ENCODE assay signal across 8 mouse cellular contexts in genomic region chr7:111082822-111083732, GRCm38 (mm10). TPM values are rescaled to one million over a fixed set of nuclear protein-coding genes. Genes with fewer than 3 reads are reported as not detected.
DNase-seq lines count a peak whose midpoint lies in the region; ATAC-seq lines count a peak whose summit lies in the region.

Gene Eif4g2 (minus strand): TSS chr7:111083030.

- WGBS in hindbrain, embryonic 14.5 days: under 1% methylated on average over 70 of the region's 70 CpGs

- peak within 1 kb of the TSS; percentile 99 for H3K27ac ChIP-seq in hindbrain, embryonic 14.5 days

- no peaks in the 10 kb centered on the region for H3K9me3 ChIP-seq in hindbrain, embryonic 14.5 days (ENCODE audit: control insufficient read depth, low read length)

- peak within 1 kb of the TSS; percentile 89 for H3K4me2 ChIP-seq in hindbrain, embryonic 14.5 days (replicated peaks)

- peaks cover 35% of the 10 kb centered on the region for H3K36me3 ChIP-seq in hindbrain, embryonic 14.5 days (replicated peaks; ENCODE audit: control insufficient read depth, insufficient read depth)

- H3K27me3 ChIP-seq in hindbrain, embryonic 14.5 days (ENCODE audit: control insufficient read depth, insufficient read depth, low read length): no peaks in the 10 kb centered on the region

- peak; percentile 99 for ATAC-seq in hindbrain, embryonic 14.5 days (ENCODE audit: low FRiP score)

- H3K4me3 ChIP-seq in hindbrain, embryonic 14.5 days (replicated peaks; ENCODE audit: low read length): peak within 1 kb of the TSS; percentile 100

- DNase-seq in R1 (ENCODE audit: low read depth, low spot score): peak; percentile 98
- peak; percentile 99 for DNase-seq in cerebellum, postnatal 25 days
- peak; percentile 98 for DNase-seq in frontal cortex, postnatal 25 days (ENCODE audit: low spot score in 2 of 2)
- DNase-seq in hindbrain, embryonic 14.5 days (ENCODE audit: low spot score): peak; percentile 98
- peak; percentile 99 for DNase-seq in layer of hippocampus, postnatal 36 days
- peak; percentile 99 for DNase-seq in lung, postnatal 36 days
- peak; percentile 99 for DNase-seq in retina, postnatal 1 day
- peak; percentile 93 to 99 for DNase-seq in urinary bladder, adult 18-20 months (ENCODE audit: low spot score in 2 of 2)

- H3K9ac ChIP-seq in hindbrain, embryonic 14.5 days: peak within 1 kb of the TSS; percentile 100

- peaks cover 29% of the 10 kb centered on the region for H3K4me1 ChIP-seq in hindbrain, embryonic 14.5 days (replicated peaks; ENCODE audit: control insufficient read depth, insufficient read depth, low read length)

RNA-seq across cellular contexts. Expression of gene Eif4g2, which starts in this region (rescaled TPM):
- polyA plus RNA-seq in hindbrain, embryonic 14.5 days (2014; fragmentation: Nextera tagmentation; extraction: Ambion mirVana): 1,292 and 1,526 TPM in 2 replicates
- 100 to 1,000 TPM; 665 to 701 TPM for total RNA-seq in layer of hippocampus, postnatal 36 days (2021)

Comparison
In these comparisons a context has a peak if more than half of its experiments do, and no peak if none do; other contexts are left out.
1. Peak in every context shown above with its lines: DNase-seq, ATAC-seq, H3K4me3 ChIP-seq and H3K27ac ChIP-seq.